Mouse (Mus musculus): ENCODE data around the gene Fgf22.

DNA sequence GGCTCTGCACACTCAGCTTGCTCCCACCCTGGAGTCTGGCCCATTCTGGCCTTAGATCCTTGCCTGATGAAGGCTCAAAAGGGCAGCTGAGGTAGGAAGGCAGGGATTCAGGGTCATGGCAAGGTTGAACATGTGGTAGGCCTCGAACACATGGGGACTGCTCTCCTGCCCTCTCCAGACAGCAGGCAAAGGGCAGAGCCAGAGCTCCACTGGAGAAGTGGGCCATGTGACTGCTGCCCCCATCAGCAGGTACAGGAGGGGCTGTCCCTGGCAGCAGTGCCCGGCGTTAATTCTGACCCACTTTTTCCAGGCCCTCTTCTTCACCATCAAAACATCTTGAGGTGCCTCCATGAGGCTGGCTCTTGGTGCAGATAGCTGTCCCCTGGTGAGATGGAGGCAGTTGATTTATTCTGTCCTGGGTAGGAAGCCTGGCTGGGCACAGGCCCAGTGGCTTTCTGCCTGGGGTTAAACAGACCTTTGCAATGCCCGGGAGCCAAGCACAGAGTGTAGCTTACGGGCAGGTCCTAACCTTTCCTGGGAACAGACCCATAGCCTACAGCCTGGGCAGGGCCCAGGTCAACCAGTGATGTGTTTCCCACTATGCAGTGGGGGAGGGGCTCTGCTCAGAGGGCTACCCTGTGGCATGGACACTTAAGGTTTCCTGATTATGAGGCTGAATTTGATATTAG is 48.3 kb upstream of the Fgf22 start:
- no peak for TF ChIP-seq CTCF (conservative IDR thresholded peaks at IDR 0.05; ENCODE audit: low read length)
- no peak for TF ChIP-seq NANOG (IDR thresholded peaks at IDR 0.05; ENCODE audit: borderline replicate concordance, low read length)
- no peak for TF ChIP-seq POU5F1 (IDR thresholded peaks at IDR 0.05; ENCODE audit: borderline replicate concordance, low read length)
